ENCODE assay signal across 16 mouse cellular contexts in genomic region chr1:119157171-119157700, GRCm38 (mm10).
"Had no signal": no experiment of that assay in that cellular context is flagged by ENCODE, and none has a peak within 500 bp of the region (broad histone marks: within the 10 kb centered on the region; RNA-seq: fewer than 3 reads in every experiment).

No protein-coding gene starts in this region.

- H3K9me3 ChIP-seq: neural tube, embryonic 13.5 days; stomach, embryonic 15.5 days had no signal

- H3K27me3 ChIP-seq: neural tube, embryonic 13.5 days; neural tube, embryonic 15.5 days; stomach, embryonic 15.5 days had no signal

- H3K4me1 ChIP-seq: neural tube, embryonic 13.5 days; neural tube, embryonic 15.5 days; stomach, embryonic 15.5 days had no signal

- H3K27ac ChIP-seq: neural tube, embryonic 13.5 days; neural tube, embryonic 15.5 days; stomach, embryonic 15.5 days; stomach, postnatal 0 days had no signal

- DNase-seq: retina, postnatal 1 day; right cerebral cortex, adult 18-20 months; right cerebral cortex, postnatal 14 days; right cerebral cortex, postnatal 25 days; right cerebral cortex, postnatal 4 days; spleen, adult 18-20 months; thymus, adult 18-20 months; thymus, adult 2 months; thymus, postnatal 14 days; thymus, postnatal 25 days; thymus, postnatal 36 days; thymus, postnatal 4 days had no signal

- H3K36me3 ChIP-seq: neural tube, embryonic 13.5 days; neural tube, embryonic 15.5 days; stomach, embryonic 15.5 days had no signal

- H3K4me3 ChIP-seq: neural tube, embryonic 13.5 days; neural tube, embryonic 15.5 days; stomach, embryonic 15.5 days had no signal
